Mouse (Mus musculus) spleen, postnatal 4 days (tissue): Measurements from ENCODE around the gene Smg9.

Experiments used
- DNase-seq, 2 experiments: peaks; one replicate each; pipeline ENCODE4 v3.0.0; 2022; ENCODE audit warnings: low spot score in 2 of 2

Gene Smg9

GRCm38 (mm10) chr7:24441785-24442184 is 42.4 kb downstream of the Smg9 start:
- peak; percentile 76 to 87 for DNase-seq

GRCm38 (mm10) chr7:24442313-24442712 is 42.9 kb downstream of the Smg9 start:
- peak in 1 of 2 experiments; percentile 53 for DNase-seq

GRCm38 (mm10) chr7:24445266-24445926 is 46.0 kb downstream of the Smg9 start:
- peak; percentile 77 to 83 for DNase-seq

GRCm38 (mm10) chr7:24446697-24447340 is 47.4 kb downstream of the Smg9 start:
- no peak for DNase-seq

- DNase-seq = peak in 1 of 2 experiments; percentile 48
These were observed 49.5 kb downstream of the Smg9 start for GRCm38 (mm10) chr7:24448782-24449517.

GRCm38 (mm10) chr7:24450585-24451017 is 51.2 kb downstream of the Smg9 start:
- peak in 1 of 2 experiments; percentile 53 for DNase-seq

- DNase-seq = no peak
These were observed 52.5 kb downstream of the Smg9 start, which contains the start of gene Irgc1 for GRCm38 (mm10) chr7:24451855-24452311. Gene Irgc1 (minus strand): TSS chr7:24452297.

GRCm38 (mm10) chr7:24454199-24454598 is 54.8 kb downstream of the Smg9 start:
- DNase-seq = no peak

- no peak for DNase-seq
These were observed 56.3 kb downstream of the Smg9 start for GRCm38 (mm10) chr7:24455726-24456125.

GRCm38 (mm10) chr7:24457726-24458370 is 58.4 kb downstream of the Smg9 start:
- DNase-seq = no peak

- DNase-seq = no peak
These were observed 60.0 kb downstream of the Smg9 start for GRCm38 (mm10) chr7:24459440-24459839.

GRCm38 (mm10) chr7:24459843-24460242 is 60.4 kb downstream of the Smg9 start:
- DNase-seq = no peak

GRCm38 (mm10) chr7:24461376-24462051 is 62.1 kb downstream of the Smg9 start:
- DNase-seq = no peak

- peak; percentile 46 to 73 for DNase-seq
These were observed 63.2 kb downstream of the Smg9 start, which contains the start of gene Plaur for GRCm38 (mm10) chr7:24462388-24463319. Gene Plaur (plus strand): TSS chr7:24462484.

- no peak for DNase-seq
These were observed 67.4 kb downstream of the Smg9 start for GRCm38 (mm10) chr7:24466835-24467234.

- no peak for DNase-seq
These were observed 68.5 kb downstream of the Smg9 start for GRCm38 (mm10) chr7:24467886-24468285.

- peak in 1 of 2 experiments; percentile 75 for DNase-seq
These were observed 69.7 kb downstream of the Smg9 start for GRCm38 (mm10) chr7:24469126-24469525.

- no peak for DNase-seq
These were observed 70.9 kb downstream of the Smg9 start for GRCm38 (mm10) chr7:24470356-24470755.
